Mouse (Mus musculus) stomach, postnatal 0 days (tissue): Measurements from ENCODE around the gene Mier2.

Experiments used
- CTCF ChIP-seq: IDR thresholded peaks from 2 replicates; pipeline ENCODE4 v1.5.1; 2016; ENCODE audit warnings: antibody characterized with exemption, low read depth, mild to moderate bottlenecking, moderate library complexity
- EP300 ChIP-seq: optimal IDR thresholded peaks from 2 replicates; pipeline ENCODE3; 2016; ENCODE audit warnings: antibody characterized with exemption

DNA sequence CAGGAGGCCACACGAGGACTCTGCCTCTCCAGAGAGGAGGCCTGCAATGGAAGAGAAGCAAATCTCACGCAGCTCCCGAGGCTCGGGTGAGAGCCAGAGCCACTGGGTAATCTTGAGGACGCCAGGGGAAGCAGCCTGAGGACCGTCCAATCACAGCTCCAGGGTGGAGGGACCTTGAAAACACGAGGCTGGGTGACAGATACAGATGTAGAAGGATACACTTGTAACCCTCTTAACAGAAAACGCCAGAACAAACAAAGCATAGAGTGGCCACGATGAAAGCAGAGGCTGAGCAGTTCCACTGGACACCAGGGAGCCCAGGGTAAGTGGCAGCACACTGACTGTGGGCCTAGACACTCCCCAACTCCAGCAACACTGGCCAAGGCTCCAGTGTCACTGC, 4.6 kb downstream of the Mier2 start:
- TF ChIP-seq CTCF (no peak), EP300 (no peak)
